Mouse (Mus musculus) right cerebral cortex, postnatal 10 days (tissue): ENCODE measurements around the gene 4931406P16Rik.

Experiments
- DNase-seq, 2 experiments: peaks; one replicate each; pipeline ENCODE4 v3.0.0; 2021; ENCODE audit warnings: low spot score in 2 of 2

Gene 4931406P16Rik

DNA sequence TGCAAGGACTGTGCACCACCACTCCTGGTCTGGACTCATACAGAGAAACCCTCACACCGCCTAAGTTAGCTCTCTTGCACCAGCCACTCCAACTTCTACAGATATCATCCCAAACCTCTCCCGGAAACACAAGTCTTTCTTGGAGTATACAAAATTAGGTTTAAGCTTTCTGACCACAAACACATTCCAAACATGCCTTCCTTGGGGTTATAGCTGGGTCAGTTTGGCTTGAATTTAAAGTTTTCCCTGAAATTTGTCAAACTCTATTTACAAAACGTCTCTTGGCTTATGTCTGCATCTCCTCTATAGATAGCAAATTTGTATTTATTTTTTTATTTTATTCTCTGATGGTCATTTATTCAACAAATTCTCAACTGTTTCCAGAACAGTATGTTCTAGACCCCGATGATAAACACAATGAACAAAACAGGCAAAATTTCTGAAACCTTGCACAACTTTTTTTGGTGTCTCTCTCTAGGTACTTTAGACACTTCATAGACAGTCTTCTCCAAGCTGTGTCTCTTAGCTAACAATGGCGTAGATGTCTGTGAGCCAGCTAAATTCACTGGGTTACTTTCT lies 4.1 kb downstream of the 4931406P16Rik start:
- DNase-seq: no peak

DNA sequence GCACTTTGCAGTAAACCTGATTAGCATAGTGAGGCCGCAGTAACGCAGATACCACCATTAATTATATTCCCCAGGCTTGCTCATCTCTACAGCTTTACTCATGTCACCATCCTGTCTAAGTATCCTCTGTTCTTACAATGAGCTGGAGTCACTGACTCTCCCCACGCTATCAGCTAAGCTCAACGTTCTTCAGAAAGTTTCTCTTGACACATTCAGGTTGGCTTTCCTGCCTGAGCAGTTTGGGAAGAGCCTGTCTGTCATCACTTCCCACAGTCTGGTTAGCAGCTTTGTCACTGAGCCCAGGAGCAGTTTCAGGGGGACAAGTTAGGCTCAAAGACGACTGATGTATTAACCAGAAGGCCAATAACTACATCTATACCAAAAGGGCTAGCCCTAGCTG lies 4.8 kb downstream of the 4931406P16Rik start:
- DNase-seq: no peak

DNA sequence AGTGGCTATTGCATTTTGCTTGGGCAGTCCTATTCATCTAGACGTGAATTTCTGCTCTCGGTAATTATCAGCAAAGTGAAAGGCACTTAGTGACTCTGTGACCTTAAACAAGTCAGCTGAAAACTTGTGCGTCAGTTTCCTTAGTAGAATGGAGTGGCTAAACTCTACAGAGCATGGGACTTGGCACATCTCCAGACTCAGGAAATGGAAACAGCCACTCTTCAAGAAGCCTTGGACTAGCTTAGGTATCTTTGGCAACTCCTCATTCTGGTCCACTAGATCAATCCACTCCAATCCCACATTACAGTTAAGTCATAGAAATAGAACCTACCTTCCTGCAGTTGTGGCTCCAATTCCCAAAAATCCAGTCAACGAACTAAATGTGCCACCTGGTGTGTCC lies 7.9 kb downstream of the 4931406P16Rik start:
- DNase-seq: no peak

DNA sequence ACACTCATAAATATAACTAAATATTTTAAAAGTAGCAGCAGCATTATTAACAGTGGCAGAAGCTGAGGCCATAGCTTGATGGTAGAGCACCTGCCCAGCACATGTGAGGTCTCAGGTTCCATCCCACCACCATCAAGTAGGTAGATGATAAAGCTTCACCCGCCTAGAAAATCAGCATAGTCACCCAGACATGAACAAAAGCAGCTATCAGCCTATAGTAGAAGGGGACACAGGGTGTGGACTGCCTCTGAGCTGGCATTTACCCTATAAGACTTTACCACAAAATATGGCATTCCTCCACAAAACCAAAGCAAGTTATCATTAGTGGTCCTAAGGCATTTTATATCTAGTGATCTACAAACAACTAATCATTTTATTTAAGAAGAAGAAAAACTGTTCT lies 10.7 kb downstream of the 4931406P16Rik start:
- no peak for DNase-seq

DNA sequence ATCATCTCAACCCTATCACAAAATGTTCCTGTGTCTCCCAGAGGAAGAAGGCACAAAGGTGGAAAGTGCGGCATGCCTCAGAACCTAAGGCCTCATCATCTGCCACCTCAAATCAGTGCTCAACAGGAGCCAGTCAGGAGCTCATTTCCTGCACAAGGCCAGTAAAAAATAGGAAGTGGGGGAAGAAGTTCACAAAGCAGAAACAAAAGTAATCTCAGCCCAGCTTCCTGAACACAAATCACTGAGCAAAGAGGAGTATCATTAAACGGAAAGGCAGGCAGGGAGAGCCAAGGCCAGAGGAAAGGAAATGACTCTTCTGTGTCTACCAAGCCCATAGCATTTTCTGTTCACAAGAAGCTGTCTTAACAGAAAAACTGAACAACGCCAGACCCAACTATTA lies 11.4 kb downstream of the 4931406P16Rik start:
- DNase-seq: no peak

DNA sequence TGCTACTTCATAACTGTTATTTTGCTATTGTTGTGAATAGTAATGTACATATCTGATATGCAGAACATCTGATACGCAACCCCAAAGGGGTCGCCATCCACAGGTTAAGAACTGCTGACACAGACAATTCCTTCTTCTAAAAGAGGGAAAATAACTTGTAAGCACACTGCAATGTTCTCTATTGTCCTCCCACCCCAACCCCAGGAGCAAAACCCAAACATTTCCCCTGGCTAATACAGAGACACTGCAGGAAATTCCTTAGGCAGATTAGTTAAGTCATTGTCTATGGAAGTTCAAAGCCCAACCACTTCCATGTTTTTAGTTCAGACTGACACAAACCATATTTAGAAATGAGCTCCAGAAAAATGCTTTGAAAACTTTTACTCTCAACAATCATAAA lies 14.5 kb downstream of the 4931406P16Rik start:
- DNase-seq: no peak

DNA sequence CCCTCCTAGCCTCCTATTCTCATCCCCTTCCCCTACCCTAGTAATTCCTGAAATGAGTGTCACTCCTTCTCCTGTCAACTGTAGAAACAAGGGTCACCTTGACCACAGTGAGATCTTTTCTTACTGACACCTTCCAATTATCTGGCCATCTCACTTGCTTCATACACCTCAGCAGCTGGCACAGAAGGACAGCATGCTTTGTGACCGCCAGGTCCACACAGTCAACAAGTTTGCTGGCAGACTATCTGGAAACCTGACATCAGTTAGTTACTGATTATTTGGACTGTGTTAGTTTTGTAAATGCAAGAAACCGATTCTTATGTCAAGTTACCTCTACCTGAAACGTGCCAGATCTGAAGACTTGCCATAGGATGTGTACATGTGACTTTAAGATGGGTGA lies 17.2 kb downstream of the 4931406P16Rik start:
- DNase-seq: no peak

DNA sequence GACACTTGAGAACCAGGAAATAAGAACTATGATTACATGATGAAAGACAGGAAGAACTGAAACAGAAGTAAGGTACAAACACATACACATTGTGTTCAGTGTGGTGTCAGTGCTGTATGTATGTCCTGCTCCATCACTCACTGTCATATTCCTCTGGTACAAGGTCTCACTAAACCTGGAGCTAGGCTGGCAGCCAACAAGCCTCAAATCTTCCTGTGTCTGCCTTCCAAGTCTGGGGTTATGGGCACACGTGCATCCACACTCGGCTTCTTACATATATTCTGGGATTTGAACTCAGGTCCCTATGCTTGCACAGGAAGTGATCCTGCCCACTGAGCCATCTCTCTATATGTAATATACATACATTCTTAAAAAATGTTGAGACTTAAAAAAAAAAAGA lies 20.7 kb downstream of the 4931406P16Rik start:
- DNase-seq: no peak

DNA sequence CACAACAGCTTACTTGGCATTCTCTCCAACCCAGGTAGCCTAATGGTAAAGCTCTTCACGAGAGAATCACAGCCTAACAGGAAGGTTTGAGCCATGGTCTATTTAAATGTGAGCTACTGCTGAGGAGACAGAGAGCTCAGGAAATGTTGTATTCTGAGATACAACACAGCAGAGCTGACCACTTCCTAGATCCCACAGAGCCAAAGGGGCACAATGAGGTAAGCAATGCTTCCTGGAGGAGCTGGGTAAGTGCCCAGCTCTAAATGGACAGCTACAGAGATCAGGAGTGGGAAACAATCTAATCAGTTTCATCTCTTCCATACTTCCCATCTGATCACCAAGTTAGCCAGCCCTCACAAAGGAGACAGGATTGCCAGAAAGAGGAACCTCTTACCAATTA lies 22.1 kb downstream of the 4931406P16Rik start:
- no peak for DNase-seq

DNA sequence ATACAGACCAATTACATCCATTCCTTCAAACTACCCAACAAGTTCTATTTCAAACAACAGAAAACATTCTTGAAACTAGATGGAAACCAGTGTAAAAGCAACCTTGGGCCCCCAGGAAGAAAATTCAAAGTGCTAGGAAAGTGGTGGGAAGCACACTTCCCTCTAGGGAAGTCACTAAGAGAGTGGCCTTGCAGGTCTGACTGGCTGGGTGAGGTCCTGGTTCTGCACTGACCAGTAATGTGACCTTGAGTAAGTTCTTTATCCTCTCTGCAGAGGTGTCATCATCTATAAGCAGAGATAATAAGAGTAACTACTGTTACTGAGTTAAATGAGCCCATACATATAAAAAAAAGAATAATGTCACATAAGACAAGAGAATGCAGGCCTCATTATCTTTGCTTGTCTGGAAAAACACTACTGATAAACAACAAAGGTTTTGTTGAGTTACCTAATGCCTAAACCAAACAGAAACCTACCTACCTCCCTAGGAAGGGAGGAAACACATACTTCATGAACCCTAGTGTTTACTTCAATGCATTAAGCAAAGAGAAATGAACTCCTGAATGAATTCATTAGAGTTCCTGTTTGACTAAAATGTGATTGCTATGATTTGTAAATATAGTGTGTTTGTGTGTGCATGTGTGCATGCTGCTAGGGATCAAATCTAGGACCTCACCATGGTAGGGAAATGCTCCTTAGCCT lies 22.8 kb downstream of the 4931406P16Rik start:
- DNase-seq: no peak

DNA sequence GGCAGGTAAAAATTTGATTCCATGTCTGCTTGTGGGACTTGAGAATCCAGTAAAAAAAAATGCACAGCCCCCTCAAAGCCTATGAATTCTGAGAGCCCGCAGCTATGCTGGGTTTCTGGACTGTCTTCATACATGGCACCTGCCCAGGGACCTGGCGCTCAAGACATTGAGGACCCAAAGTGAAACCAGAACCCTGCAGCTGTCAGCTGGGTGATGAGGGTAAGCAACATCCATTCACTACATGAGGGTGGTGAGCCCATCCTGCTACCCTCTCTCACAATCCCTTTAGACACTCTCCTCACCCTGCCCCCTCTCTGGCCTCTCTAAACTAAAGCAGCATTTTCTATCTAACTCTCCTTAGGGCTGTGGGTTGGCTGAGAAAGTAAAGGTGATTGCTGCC lies 35.7 kb downstream of the 4931406P16Rik start:
- DNase-seq: no peak

DNA sequence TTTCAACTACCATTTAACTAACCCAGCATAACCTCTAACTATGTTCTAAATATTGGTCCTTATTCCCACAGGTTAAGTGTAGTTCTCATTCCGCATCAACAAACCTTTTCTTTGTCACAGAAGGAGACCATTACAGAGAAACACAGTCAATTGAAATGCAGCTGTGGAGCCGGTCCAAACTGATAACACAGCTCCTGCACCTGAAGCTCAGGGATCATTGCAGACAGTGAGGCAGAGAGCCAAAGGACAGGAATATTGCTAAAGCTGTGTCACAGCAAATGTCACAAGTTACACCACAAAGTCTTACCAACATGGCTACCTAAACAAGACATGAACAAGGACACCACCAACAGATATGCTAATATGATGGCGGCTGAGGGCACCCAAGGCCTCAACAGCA lies 37.3 kb downstream of the 4931406P16Rik start:
- DNase-seq: no peak

DNA sequence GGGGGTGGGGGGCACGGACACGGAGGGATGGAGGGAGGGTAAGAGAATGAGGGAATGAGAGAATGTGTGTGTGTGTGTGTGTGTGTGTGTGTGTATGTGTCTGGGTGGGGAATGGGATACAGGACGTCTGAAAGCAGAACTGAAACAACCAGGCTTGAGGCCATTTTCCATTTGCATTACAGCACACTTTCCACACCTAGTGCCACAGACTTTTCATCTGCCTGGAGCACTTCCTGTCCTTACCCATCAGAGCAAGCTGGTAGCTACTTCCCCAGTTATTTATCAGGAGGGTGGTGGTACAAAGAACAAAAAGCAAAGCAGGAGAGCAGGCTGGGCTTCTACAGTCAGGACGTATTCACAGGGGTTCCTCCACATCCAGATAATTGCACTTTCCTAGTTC lies 40.9 kb downstream of the 4931406P16Rik start:
- no peak for DNase-seq

DNA sequence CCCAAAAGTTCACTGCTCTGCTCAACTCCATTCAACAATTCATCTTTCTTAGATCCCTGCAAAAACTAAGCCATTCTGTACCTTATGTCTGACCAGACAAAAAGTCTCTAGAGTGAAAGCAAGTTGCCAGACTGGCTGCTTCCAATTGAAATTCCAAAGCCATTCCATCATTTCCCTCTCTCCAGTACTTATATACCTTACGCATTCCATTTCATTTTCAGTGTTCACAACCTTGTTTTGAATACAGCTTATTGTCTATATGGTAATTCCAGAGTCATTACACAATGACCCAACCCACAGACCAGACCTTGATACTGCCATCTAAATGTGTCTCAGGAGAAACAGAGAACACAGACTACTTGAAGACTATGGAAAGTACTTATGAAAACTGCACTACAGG lies 44.9 kb downstream of the 4931406P16Rik start:
- DNase-seq: no peak

DNA sequence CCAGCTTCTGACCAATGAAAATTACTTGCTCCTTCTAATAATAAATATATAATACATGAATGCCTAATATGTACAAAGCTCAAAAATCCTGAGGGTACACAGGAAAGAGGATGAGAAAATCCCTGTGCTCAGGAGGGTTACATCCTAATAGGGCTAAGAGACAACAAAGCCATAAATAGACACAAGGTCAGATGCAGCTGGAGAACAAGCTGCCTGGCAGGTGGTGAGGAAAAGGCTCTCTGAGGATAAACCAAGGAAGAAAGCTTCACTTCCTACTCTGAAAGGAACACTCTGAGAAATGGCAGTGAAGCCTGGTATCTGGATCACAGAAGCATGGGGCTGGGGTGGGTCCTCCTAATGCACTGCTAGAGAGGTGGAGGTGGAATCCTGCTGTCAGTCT lies 46.9 kb downstream of the 4931406P16Rik start:
- no peak for DNase-seq

DNA sequence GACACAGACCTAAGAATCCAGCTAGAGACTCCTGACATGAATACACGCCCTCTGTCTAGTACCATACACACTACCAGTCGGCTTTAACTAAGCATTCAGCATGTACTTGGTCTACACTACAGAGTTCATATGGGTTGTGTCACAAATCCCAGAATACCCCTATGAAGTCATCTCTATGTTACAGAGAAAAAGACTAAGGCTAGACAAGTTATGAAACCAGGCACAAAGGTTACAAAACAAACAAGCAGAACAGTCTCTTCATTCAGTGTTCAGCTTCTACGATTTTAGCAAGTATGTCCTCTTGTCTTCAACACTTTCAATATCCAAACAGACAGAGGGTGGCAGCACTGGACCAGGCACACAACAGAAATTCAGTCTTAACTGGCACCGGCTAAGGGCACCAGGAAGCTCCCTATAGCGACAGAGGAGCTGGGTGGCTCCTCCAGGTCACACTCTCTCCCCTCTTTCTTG lies 47.4 kb downstream of the 4931406P16Rik start:
- peak; percentile 67 to 71 for DNase-seq

DNA sequence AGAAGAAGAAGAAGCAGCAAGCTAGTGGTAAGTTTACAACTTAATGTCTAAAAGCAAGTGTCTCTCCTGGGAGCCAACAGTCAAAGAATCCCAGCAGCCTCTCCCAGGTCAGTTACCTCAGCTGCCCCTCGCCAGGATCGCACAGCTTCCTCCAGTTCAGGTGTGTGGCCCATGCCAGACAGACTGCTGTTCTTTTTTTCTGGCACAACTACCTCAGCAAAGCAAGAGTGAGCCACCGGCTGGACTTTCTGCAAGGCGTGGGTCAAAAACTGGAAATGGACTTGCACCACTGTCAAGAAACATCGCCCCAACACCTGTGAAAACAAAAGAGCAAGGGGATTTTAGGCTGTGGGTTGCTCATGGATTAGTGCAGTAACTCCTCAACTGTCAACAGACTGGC lies 49.9 kb downstream of the 4931406P16Rik start:
- DNase-seq: no peak

DNA sequence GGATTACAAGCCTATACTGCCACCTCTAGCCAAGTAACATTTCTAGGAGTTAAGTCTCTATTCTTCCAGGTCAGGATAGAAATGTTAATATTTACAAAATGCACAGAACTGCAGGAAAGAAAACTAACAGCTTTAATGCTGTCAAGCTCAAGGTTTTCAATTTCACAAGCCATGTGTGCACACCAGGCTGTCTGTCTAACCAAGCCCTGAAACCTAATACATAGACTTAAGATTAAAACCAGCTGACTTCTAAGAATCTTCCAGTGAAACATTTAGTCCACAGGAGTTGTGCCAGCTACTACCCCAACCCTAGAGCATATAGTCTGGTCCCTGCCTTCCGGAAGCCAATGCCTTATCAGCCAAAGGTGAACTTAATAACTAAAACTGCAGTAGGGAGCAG lies 54.9 kb downstream of the 4931406P16Rik start:
- no peak for DNase-seq

DNA sequence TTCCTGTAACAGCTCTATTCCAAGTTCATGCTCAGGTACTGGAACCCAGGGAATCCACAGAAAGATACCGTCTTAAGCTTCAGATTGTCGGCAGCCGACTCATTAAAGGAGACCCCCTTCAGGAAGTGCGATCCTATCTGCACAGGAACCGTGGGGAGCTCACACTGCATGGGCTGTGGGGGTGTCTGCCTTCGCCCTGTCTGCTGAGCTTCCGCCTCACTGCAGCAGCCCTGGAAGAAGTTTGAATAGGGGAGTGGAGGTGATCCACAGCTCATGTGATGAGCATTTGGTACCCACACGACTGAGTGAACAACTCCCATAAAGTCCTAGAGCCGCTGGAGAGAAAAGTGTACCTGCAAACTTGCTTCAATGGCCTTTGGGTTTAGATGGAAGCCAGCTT lies 56.1 kb downstream of the 4931406P16Rik start:
- no peak for DNase-seq

DNA sequence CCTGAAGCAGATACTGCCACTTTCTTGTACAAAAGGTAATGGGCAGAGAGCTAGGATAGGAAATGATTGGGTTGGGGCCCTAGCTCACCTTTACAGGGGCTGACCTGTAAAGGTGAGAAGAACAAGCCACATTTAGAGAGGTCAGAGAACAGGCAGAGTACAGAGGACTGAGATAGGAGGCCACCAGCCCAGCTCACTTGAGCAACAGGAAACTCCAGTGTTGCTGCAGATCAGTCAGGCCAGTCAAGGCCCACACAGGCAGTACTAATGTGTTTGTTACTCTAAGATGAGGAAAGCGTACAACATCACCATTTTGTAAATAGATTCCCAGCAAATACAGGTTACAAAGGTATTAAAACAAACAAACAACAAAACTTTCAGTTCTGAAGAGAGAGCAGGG lies 57.4 kb downstream of the 4931406P16Rik start:
- DNase-seq: no peak

DNA sequence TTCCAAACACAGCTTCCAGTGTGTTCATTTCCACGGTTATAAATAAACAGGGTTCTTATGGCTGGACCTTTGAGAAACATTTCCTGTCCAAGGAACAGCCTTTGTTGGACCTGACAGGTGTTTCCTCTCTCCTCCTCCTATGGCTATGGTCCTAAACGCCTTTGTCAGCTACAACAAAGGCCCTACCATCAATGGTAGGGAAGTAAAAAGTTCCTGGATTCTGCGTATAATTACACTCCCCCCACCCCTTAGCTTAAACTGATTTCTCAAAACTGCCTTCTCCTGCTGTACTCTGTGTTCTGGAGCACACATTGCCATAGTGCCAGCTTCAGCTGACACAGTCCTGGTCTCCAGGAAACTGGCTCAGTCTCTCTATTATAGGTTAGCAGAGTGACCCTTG lies 58.2 kb downstream of the 4931406P16Rik start:
- DNase-seq: no peak

DNA sequence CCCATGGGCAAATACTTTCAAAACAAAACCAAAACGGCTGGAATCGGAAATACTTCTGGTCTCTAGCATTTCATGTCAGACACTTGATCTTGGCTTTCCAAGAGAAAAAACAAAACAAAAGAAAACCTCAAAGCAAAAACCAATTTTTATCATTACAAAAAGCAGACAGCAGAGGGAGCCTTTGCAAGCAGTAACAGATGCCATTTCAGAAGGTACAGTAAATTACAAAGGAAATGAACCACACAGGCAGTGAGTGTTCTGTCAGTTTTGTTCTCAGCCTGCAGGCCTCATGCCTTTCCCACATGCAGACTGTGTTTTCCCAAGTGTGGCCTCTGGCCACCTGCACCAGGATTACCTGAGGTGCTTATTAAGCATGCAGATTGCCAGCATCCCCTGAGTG lies 61.3 kb downstream of the 4931406P16Rik start:
- no peak for DNase-seq

DNA sequence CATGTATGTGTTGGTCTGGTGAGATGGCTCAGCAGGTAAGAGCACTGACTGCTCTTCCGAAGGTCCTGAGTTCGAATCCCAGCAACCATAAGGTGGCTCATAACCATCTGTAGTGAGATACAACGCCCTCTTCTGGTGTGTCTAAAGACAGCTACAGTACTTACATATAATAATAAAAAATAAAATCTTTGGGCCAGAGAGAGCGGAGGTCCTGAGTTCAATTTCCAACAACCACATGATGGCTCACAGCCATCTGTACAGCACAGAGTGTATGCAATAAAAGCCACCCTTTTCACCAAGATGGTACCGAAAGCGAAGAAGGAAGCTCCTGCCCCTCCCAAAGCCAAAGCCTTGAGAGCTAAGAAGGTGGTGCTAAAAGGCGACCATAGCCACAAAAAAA lies 62.6 kb downstream of the 4931406P16Rik start, which contains the start of gene Gm6096:
Gene Gm6096, plus strand, starts transcription at position 301 of the 400 bp plus-strand sequence.
- no peak for DNase-seq
